Mouse (Mus musculus) brain, embryonic 18.5 days (tissue): ENCODE measurements around the gene Ptafr.

Experiments used
- DNase-seq: peaks from one replicate; pipeline ENCODE4 v3.0.0-alpha.2; 2012; ENCODE audit warnings: low read depth, low spot score

Ptafr gene

DNA sequence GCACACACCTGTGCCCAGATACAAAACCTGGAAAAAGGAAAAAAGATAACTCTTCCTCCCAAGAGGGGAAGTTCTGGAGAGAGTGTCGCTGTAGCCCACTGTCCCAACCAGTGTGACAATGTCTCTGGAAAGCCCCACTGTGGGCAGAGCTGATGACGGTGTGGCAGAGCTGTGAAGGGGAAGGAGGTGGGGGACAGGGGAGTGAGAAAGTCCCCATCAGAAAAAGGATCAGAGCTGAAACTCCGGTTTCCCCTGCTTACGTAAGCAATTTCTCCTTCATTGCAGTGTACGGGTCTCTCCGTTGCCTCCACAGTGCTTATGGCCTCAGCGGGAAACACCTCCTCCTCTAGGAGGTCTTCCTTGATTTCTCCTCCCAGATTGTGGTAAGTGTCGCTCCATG lies 47.5 kb downstream of the Ptafr start:
- DNase-seq, result no peak

DNA sequence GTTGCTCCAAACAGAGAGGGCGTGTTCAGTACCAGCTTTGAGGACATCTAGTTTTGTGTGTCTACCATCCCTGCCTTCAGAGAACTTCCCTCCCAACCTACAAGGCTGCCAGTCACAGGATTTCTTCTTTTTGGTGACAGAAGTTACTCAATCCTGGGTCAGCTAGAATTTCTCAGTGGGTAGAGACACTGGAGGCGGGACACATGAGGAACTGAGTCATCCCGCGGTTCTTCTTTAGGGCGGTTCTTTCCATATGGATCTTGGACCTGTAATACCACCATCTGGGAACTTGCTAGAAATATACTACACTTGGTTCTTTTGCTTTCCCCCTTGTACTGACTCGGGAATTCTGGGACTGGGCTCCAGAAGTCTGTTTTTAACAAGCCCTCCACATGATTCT lies 54.0 kb downstream of the Ptafr start:
- DNase-seq, result no peak

DNA sequence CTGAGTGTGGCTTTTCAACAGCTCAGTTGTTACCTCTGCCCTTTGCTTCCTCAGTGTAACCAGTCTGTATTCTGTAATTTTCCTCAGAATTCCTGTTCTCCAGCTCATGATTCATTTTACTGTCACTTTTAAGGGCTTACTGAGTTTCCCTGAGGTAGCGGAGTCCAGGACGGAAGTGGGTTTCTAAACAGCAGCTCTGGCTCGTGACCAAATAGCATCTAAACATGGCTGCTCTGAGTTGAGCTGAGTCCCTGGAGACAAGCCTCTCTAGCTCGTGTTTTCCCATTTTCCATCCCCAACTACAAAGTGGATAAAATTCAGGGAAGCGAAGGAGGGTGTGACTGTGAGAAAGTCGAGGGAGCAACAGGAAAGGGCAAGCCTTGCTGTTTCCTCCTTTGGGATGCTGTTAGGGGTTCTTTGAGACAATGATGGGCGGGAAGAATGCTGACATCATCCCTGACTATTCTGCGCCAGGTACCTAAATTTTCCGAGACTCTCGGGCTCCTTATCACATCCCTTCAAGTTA lies 55.0 kb downstream of the Ptafr start:
- DNase-seq, result no peak

DNA sequence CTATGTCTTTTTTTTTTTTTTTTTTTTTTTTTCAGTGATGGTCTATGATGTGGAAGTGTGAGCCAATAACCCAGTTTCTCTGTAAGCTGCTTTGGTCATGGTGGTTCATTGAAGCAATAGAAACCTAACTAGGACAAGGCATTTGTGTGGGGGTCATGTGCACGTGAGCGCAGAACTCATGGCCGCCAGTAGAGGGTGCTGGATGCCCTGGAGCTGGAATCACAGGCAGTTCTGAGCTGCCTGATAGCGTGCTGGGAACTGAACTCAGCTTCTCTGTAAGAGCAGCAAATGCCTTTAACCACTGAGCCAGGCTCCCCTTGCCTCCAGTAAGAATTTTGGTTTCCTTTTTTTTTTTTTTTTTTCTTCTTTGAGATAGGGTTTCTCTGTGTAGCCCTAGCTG lies 56.3 kb downstream of the Ptafr start:
- no peak for DNase-seq

DNA sequence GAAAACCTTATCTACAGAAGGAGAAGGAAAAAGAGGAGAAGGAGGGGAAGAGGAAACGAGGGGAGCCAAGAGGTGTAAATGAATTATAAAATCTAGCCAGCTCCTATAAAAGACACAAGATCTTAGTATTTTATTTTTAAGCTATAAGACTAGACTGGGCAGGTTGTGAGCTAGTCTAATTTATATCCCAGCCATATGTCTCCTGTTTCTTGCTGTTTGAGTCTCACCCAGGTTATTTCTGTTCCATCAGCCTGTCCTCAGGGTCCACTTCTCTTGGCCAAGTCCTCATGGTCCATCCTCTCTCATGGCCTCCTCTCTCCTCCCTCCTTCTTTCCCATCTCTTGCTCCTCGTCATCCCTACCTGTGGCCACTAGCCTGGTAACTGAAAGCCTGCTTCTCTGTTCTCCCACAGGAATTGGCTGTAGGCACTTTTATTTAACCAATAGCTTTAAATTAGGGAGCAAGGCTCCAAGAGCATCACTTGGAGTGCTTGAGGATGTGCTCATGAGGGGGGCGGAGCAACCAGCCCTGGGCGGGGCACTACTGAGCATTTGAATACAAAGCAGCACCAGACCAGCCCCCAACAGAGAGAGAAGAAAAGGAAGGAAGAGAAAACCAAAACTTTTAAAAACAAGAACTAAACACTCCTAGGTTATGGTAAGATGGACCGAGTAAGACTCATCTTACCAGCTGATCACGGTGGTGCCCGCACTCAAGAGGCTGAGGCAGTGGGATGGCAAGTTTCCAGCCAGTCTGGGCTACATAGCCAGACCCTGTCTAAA lies 57.6 kb downstream of the Ptafr start:
- no peak for DNase-seq

DNA sequence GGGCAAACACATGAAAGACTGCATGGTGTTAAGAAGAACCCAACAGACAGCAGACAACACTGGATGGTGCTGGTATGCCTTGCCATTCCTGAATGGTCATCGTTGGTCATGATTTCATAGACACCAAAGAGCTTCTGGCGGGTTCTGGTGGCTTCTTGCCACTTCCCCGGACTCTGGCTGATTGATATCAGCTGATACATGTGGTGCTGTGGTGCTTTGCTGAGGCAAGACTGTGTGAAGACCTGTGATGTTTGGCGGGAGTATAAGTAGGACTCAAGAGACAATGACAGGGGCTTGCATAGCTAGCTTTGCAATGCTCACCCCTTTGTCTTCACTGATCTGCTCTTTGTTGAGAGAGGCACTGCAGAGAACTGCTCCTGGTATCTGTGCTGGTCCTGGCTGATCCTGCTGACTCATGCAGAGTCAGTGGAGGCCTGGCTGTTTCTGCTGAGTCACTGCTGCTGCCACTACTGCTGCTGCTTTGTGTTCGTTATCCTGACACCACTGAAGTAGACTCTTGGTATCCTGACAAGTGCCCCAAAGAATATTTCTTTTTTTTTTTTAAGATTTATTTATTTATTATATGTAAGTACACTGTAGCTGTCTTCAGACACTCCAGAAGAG lies 60.3 kb downstream of the Ptafr start:
- no peak for DNase-seq

DNA sequence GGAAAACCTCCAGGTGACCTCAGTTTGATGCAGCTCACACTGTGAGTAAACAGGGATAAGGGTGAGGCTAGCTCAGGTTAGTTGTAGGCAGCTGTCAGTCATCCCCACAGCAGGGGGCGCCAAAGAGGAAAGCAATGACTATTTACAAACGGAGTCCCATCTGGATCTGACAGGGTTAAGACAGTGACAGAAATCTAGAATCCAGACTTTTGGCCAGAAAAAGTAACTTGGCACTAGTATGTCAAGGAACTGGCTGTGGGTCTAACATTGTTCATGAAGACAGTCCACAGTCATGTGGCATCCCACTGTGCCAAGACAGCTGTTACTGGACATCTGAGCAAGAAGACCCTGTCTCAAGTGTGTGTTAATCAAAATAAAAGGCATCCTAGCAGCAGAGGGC lies 65.0 kb downstream of the Ptafr start:
- no peak for DNase-seq
